Mouse (Mus musculus): ENCODE data around the gene Proser2.

Gene Proser2

DNA sequence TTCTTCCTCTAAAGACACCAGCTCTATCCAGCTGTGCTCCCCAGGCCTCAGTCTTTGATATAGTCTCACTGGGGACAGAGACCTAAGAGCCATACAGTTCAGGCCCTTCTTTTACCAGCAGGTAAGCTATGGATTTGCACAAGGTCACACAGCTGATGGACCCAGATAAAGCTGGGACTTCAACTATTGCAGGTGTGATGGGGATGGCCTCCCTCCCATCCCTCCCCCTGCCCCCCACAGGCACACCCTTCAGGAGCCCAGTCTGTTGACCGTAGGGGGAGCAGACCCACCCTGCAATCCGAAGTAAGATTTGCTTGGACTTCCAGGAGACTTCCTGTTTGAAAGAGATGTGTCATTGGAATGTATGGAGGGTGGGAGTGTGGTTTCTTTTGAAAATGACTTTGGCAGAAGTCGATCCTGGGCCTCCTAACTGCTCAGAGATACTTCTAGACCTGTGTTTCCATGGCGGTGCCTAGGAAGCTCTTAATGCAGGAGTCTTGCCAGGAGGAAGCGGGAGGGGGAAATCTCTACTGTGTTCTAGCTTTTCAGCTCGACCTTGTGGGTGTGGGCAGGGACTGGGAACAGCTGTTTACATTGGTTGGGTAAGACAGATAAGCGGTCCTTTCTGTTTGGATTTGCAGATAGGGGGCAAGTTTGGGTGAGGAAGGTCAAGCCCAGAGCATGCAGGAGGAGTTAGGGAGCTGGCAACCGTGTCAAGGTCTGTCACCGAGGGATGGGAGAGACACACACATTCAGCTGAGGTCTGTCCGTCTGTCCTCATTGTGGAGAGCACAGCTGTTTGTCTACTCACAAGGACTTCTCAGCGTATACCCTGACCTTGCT is 58.2 kb downstream of the Proser2 start:
- no peak for DNase-seq

GRCm38 (mm10) chr2:6070925-6071324 is 59.1 kb downstream of the Proser2 start:
- DNase-seq = no peak

DNA sequence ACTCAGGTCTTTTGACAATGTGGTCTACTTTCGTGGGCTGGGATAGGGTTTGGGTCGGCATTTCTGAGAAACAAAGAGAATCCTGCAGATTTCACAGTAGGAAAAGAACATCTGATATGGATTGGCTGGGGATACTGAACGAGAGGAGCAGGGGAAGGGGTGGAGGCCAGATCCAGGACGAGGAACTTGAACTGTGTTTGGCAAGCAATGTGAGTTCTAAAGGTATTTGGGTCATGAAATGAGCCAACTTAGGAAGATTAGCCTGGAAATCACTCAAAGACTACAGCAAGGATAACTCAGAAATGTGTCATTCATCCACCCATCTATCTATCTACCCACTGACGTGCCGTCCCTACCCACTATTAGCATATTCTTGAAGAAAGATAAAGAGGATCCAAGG is 62.7 kb downstream of the Proser2 start:
- no peak for DNase-seq

DNA sequence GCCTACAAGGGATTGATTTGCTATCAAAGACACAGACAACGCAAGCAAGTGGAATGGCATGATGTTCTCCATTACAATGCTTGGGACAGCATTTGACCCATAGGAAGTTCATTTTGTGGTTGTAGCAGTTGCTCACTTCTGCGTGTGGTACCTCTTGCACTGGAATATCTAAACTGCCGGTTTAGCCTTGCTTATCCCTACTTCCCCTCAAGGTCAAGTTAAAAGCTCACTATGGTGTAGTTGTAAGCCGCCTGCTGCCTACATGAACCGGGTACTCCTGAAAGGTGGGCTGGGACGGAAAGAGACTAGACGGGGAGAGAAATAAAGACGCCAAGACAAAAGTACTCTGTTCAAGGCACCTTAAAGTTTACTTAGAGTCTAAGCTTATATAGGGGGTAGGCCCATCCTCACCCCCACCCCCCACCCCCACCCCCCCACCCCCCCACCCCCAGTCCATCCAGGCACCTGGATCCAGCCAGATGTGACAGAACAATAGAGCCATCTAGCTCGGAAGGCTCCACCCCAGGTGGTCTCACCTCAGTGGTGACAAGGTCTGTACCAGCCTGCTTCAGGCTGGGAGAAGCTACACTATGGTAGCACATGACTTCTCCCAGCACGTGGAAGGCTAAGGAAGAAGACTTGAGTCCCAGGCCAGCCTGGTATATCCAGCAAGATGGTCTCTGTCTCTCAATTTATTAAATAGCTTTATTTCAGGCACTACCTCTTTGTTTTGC is 69.8 kb downstream of the Proser2 start:
- no peak for DNase-seq

- DNase-seq = no peak
Observed at GRCm38 (mm10) chr2:6059291-6059690, 70.7 kb downstream of the Proser2 start.

DNA sequence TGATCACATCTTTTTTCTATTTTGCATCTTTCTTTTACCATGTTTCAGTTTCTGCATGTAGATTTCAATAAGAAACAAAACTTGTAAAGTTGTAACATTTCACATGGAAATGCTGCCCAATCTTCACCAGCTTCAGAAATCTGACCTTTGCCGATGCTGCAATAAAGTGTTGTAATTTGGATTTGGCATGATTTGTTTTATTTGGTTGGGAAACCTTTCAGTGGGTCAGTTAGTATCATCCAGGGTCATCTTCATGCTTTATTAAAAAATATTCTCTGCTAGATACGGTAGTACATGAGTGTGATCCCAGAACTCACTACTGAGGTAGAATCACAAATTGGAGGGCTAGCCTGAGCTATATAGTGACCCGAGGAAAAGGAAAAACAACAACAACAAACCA is 73.5 kb downstream of the Proser2 start:
- DNase-seq = no peak

DNA sequence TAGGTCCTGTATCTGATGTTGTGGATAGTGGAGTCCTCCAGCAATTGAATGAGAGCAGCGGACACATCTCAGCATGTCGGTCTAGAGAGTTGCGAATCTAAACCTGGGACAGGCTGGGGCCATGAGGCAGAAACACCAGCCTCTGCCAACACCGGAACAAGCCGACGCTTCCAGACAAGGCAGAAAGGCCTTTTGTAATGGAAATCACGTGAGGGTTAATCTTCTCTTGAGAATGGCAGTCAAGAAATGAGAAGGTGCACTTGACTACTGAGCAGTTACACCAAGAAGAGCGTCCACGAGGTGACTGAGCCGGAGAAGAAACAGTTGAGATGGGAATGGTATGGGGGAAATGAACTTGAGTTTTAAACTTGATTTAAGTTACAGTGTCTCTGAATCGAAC is 74.5 kb downstream of the Proser2 start:
- DNase-seq = no peak

DNA sequence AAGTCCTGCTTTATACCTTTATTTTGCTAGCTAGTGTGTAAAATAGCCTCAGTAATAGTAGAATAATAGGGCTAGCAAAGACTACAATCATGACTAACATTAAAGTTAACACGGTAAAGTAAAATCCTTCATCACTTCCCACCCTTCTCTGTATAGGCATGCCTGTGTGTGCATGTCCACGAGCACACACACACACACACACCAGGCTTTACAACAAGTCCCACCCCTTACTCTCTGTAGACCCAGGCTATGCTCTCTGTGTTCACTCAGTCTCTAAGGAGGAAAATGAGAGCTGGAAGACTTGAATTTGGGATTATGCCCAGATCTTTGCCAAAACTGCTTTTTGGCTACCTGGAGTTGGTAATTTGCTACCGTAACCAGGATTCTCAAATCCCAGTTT is 81.0 kb downstream of the Proser2 start:
- DNase-seq = no peak

GRCm38 (mm10) chr2:6048570-6048969 is 81.4 kb downstream of the Proser2 start:
- DNase-seq = no peak

Data from cerebellum, postnatal 10 days (tissue).